Mouse (Mus musculus) stomach, postnatal 0 days (tissue): ENCODE measurements at regions not wholly inside any gene's neighbourhood (a gene's known extent, or its start where the extent isn't known, plus 50 kb on each side); places are given as distances from the start of the nearest gene placed in this dataset.

Source experiments
- ATAC-seq: fragments of 200-750 bp; cut with Nextera tagmentation; 2 replicates; pipeline ENCODE4 v1.8.0; 2017; ENCODE audit not compliant: low FRiP score, low TSS enrichment
- DNase-seq: peaks from one replicate; pipeline ENCODE4 v3.0.0-alpha.2; 2016; ENCODE audit warnings: low spot score
- H3K27ac ChIP-seq: fragments of 300-500 bp; sonication (generic); replicated peaks from 2 replicates; pipeline ENCODE4 v1.5.1; 2014; ENCODE audit warnings: mild to moderate bottlenecking, control low read depth
- H3K27me3 ChIP-seq: fragments of 300-500 bp; sonication (generic); 2 replicates; pipeline ENCODE4 v1.6.1; 2014; ENCODE audit warnings: low read length; ENCODE audit not compliant: control insufficient read depth, insufficient read depth
- H3K36me3 ChIP-seq: fragments of 300-500 bp; sonication (generic); 2 replicates; pipeline ENCODE4 v1.6.1; 2014; ENCODE audit warnings: low read length, mixed read lengths; ENCODE audit not compliant: control insufficient read depth, insufficient read depth
- H3K4me1 ChIP-seq: fragments of 300-500 bp; sonication (generic); replicated peaks from 2 replicates; pipeline ENCODE4 v1.6.1; 2014; ENCODE audit warnings: antibody characterized with exemption; ENCODE audit not compliant: control insufficient read depth, insufficient read depth
- H3K4me2 ChIP-seq: fragments of 300-500 bp; sonication (generic); replicated peaks from 2 replicates; pipeline ENCODE4 v1.6.1; 2014; ENCODE audit warnings: low read depth, mild to moderate bottlenecking, control low read depth, moderate library complexity
- H3K4me3 ChIP-seq: fragments of 300-500 bp; sonication (generic); 2 replicates; pipeline ENCODE4 v1.5.1; 2014; ENCODE audit warnings: low read depth, low read length, control low read depth
- H3K9ac ChIP-seq: fragments of 300-500 bp; sonication (generic); 2 replicates; pipeline ENCODE4 v1.6.1; 2014; ENCODE audit warnings: mild to moderate bottlenecking, low read length, control low read depth, mixed read lengths
- H3K9me3 ChIP-seq: fragments of 300-500 bp; sonication (generic); 2 replicates; pipeline ENCODE4 v1.6.1; 2016; ENCODE audit warnings: low read length; ENCODE audit not compliant: control insufficient read depth
- CTCF ChIP-seq: IDR thresholded peaks from 2 replicates; pipeline ENCODE4 v1.5.1; 2016; ENCODE audit warnings: antibody characterized with exemption, low read depth, mild to moderate bottlenecking, moderate library complexity
- EP300 ChIP-seq: optimal IDR thresholded peaks from 2 replicates; pipeline ENCODE3; 2016; ENCODE audit warnings: antibody characterized with exemption
- WGBS: fragments of 180-500 bp; shearing (Covaris S2); extraction: QIAGEN DNeasy Blood & Tissue Kit; methylation state at CpG from one replicate; pipeline ENCODE4 v1.1.7; 2014; 5-methylcytosine and 5-hydroxymethylcytosine counted together

GRCm38 (mm10) chr4:87385221-87385739 lies 155.0 kb upstream of the Slc24a2 start:
- H3K4me1 ChIP-seq = no peaks in the 10 kb centered on the region
- no peaks in the 10 kb centered on the region for H3K36me3 ChIP-seq
- H3K9ac ChIP-seq = no peak overlapping the region
- no peak overlapping the region for H3K4me3 ChIP-seq
- no peaks in the 10 kb centered on the region for H3K27me3 ChIP-seq
- DNase-seq (no peak), ATAC-seq (no peak)
- H3K9me3 ChIP-seq = no peaks in the 10 kb centered on the region
- H3K27ac ChIP-seq = no peak overlapping the region
- TF ChIP-seq EP300 = no peak
- no peak for TF ChIP-seq CTCF
- WGBS = 21% methylated on average over 7 of the region's 7 CpGs
- peak overlapping the region; percentile 28 for H3K4me2 ChIP-seq

- no peak overlapping the region for H3K4me2 ChIP-seq
- ATAC-seq = no peak
- DNase-seq = no peak
- H3K27me3 ChIP-seq = no peaks in the 10 kb centered on the region
- H3K9ac ChIP-seq = no peak overlapping the region
- no peaks in the 10 kb centered on the region for H3K4me1 ChIP-seq
- no peak for TF ChIP-seq EP300
- no peak for TF ChIP-seq CTCF
- H3K9me3 ChIP-seq = no peaks in the 10 kb centered on the region
- H3K36me3 ChIP-seq = no peaks in the 10 kb centered on the region
- no peak overlapping the region for H3K27ac ChIP-seq
- no peak overlapping the region for H3K4me3 ChIP-seq
- WGBS = 34% methylated on average over 6 of the region's 6 CpGs
These were observed 154.3 kb upstream of the Slc24a2 start for GRCm38 (mm10) chr4:87384469-87385044.

GRCm38 (mm10) chr4:87380716-87381115 lies 150.4 kb upstream of the Slc24a2 start:
- no peaks in the 10 kb centered on the region for H3K27me3 ChIP-seq
- TF ChIP-seq CTCF (no peak), EP300 (no peak)
- H3K4me1 ChIP-seq = no peaks in the 10 kb centered on the region
- no peaks in the 10 kb centered on the region for H3K36me3 ChIP-seq
- no peak for ATAC-seq
- no peak for DNase-seq
- no peak overlapping the region for H3K4me3 ChIP-seq
- H3K9ac ChIP-seq = no peak overlapping the region
- no peak overlapping the region for H3K4me2 ChIP-seq
- no peaks in the 10 kb centered on the region for H3K9me3 ChIP-seq
- H3K27ac ChIP-seq = no peak overlapping the region
- 69% methylated on average over 5 of the region's 5 CpGs for WGBS

- WGBS = 61% methylated on average over 4 of the region's 4 CpGs
These were observed 149.4 kb upstream of the Slc24a2 start for GRCm38 (mm10) chr4:87379516-87380173.

GRCm38 (mm10) chr4:87371960-87372359 lies 141.7 kb upstream of the Slc24a2 start:
- WGBS = 75% methylated on average over 7 of the region's 7 CpGs
- no peaks in the 10 kb centered on the region for H3K36me3 ChIP-seq
- no peaks in the 10 kb centered on the region for H3K9me3 ChIP-seq
- no peak overlapping the region for H3K9ac ChIP-seq
- H3K27me3 ChIP-seq = no peaks in the 10 kb centered on the region
- H3K4me1 ChIP-seq = no peaks in the 10 kb centered on the region; the same call in 1 of the 2 replicates
- DNase-seq (no peak), ATAC-seq (no peak)
- H3K27ac ChIP-seq = no peak overlapping the region
- no peak overlapping the region for H3K4me2 ChIP-seq
- H3K4me3 ChIP-seq = no peak overlapping the region
- TF ChIP-seq CTCF (no peak), EP300 (no peak)

More at GRCm38 (mm10) chr4:87379516-87380173, 149.4 kb upstream of the Slc24a2 start:
- TF ChIP-seq EP300 (no peak), CTCF (no peak)
- no peaks in the 10 kb centered on the region for H3K27me3 ChIP-seq
- no peaks in the 10 kb centered on the region for H3K9me3 ChIP-seq
- H3K4me3 ChIP-seq = no peak overlapping the region
- DNase-seq = no peak
- no peak overlapping the region for H3K27ac ChIP-seq
- no peak overlapping the region for H3K4me2 ChIP-seq
- H3K4me1 ChIP-seq = no peaks in the 10 kb centered on the region
- no peaks in the 10 kb centered on the region for H3K36me3 ChIP-seq
- no peak for ATAC-seq
- no peak overlapping the region for H3K9ac ChIP-seq

GRCm38 (mm10) chr4:87369626-87370234 lies 139.5 kb upstream of the Slc24a2 start:
- peak; percentile 31 for DNase-seq
- Histone ChIP-seq H3K4me3 (no peak overlapping the region), H3K4me2 (peak overlapping the region; percentile 41), H3K27ac (no peak overlapping the region), H3K27me3 (no peaks in the 10 kb centered on the region), H3K36me3 (no peaks in the 10 kb centered on the region), H3K9ac (no peak overlapping the region; the same call in 1 of the 2 replicates), H3K9me3 (no peaks in the 10 kb centered on the region), H3K4me1 (no peaks in the 10 kb centered on the region; the same call in 1 of the 2 replicates)
- no peak for TF ChIP-seq EP300
- no peak for TF ChIP-seq CTCF
- 36% methylated on average over 14 of the region's 14 CpGs for WGBS
- ATAC-seq = peak; percentile 59; the same call in 1 of the 2 replicates
